Mouse (Mus musculus): ENCODE data around the gene Pakap.

- TF ChIP-seq CTCF (IDR thresholded peaks at IDR 0.05; ENCODE audit: borderline replicate concordance, insufficient read depth, low read depth, low read length) (no peak), POLR2A (IDR thresholded peaks at IDR 0.05; ENCODE audit: borderline replicate concordance, insufficient read depth, low read length) (no peak)
These were observed 58.9 kb downstream of the Pakap start for GRCm38 (mm10) chr4:57626921-57627320.

Data from cerebellum, adult 2 months (tissue).